Mouse (Mus musculus) adrenal gland, postnatal 0 days (tissue): Measurements from ENCODE around the gene Cchcr1. TPM values are rescaled to one million over a fixed set of nuclear protein-coding genes. Genes with fewer than 3 reads are reported as not detected.

ENCODE experiments used
- polyA plus RNA-seq: library from polyadenylated mRNA; unstranded; fragments of >200 nt; fragmentation: Nextera tagmentation; extraction: Ambion mirVana; gene quantifications from 2 replicates; pipeline ENCODE4 v1.2.1, GENCODE M21; 2015

The Cchcr1 gene
- polyA plus RNA-seq: 7.5 and 8.1 TPM in 2 replicates

DNA sequence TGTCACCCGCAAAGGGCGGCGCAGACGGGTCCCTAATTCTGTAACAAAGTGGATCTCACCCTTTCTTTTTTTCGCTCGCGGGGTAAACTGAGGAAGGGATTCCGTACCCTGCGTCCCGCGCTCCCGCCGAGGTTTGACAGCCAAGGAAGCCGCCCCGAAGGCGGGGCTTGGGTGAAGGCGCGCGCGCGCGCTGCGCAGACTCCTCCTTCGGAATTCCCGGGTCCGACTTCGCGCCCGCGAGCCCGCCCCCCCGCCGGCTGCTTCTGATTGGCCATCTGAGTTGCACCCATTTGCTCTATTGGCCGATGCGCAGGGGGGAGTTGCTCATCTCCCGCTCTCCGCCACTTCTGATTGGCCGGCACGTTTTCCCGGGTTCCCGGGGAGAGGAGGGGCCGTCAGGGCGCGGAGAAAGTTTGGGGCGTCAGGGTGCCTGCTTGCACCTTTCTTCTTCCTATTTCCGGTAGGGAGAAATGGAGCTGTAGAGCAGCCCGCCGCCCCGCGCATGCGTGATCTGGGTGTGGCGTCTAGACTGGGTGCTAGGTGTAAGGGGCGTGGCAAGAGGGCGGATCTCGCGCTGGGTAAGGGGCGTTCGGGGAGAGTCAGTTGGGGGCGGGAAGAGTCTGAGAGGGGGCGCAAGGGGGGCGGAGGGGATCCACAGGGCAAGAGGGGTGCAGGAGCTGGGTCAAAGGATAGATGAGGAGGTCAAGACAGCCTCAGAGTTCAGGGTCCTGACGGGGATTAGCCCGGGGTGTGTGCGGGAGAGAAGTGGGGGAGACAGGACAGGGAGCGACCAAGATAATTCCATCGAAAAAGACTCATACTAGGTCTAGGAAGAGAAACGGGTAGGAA is at the start of gene Cchcr1, which contains the start of gene Tcf19:
Gene Cchcr1, plus strand, starts transcription at position 449 of the 849 bp plus-strand sequence.
Gene Tcf19, minus strand, starts transcription at position 173 of the 849 bp plus-strand sequence.

DNA sequence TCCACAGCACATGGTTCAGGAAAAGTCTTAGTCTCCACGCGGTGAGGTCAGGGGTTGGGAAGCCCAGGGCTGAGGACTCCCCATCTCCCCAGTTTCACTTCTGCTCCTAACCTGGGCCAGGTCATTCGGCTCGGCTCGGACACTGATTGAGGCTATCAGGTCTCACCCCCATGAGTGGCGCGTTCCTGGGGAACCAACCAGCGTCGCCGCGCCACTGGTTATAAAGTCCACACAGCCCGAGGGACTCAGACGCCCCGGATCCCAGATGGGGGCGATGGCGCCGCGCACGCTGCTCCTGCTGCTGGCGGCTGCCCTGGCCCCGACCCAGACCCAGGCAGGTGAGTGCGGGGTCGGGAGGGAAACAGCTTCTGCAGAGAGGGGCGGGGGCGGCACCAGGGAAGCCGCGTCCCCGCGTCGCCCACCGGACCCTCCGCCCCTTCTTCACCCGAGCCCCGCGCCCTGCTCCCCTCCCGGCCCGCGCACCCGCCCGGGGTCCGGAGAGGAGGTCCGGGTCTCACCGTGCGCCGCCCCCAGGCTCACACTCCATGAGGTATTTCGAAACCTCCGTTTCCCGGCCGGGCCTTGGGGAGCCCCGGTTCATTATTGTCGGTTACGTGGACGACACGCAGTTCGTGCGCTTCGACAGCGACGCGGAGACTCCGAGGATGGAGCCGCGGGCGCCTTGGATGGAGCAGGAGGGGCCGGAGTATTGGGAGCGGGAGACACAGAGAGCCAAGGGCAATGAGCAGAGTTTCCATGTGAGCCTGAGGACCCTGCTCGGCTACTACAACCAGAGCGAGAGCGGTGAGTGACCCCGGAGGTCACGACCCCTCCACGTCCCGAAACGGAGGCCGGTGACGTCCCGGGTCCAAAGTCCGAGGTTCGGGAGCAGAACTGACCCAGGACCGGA is 46.8 kb upstream of the Cchcr1 start, which contains the start of gene H2-Q10:
Gene H2-Q10, plus strand, starts transcription at position 248 of the 910 bp plus-strand sequence.

DNA sequence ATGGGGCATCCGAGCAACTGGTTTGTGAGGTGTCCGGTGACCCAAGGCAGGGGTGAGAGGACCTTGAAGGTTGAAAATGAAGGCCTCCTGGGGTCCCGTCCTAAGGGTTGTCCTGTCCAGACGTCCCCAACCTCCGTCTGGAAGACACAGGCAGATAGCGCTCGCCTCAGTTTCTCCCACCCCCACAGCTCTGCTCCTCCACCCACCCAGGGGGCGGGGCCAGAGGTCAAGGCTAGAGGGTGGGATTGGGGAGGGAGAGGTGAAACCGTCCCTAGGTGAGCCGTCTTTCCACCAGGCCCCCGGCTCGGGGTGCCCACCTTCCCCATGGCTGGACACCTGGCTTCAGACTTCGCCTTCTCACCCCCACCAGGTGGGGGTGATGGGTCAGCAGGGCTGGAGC is 11.1 kb upstream of the Cchcr1 start, which contains the start of gene Pou5f1:
Gene Pou5f1, plus strand, starts transcription at position 243 of the 400 bp plus-strand sequence.

DNA sequence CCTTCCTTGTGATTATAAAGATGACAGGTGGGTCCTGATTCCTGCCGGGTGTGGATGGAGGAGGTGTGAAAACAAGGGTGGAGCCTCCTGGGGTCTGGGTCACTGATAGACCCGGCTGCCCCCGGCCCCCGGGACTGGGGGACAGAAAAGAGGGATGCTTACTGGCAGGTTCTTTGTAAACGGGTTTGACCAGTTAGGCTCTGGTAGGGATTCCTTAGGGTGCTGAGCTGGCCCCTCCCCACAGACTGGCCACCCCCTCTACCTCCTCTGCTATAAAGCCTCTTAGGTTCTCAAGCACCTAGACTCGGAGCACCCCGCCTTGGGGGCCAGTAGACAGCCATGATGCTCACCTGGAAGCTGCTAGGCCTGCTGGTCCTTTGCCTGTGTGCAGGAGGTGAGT is 16.0 kb downstream of the Cchcr1 start, which contains the start of gene Psors1c2:
Gene Psors1c2, plus strand, starts transcription at position 301 of the 400 bp plus-strand sequence.

DNA sequence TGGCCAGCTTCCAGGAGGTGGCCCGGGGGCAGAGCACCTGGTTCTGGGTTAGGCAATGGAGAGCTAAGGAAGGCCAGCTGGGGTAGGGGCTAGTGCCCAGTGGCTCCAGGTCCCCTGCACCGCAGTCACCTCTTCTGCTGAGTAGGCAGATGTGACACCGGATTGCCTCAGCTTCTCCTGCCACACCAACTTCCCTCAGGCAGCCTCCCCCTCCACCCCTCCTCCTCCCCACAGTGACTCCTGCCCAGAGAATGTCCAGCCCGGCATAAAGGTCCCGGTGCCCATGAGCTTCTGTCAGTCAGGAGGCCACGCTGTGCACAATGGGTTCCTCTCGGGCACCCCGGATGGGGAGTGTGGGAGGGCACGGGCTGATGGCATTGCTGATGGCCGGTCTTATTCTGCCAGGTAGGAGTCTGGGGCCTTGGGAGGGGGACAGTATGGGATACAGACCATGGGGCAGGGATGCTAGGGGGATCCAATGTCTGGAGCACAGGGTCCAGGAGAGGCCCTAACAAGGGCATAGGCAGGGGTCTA is 35.0 kb downstream of the Cchcr1 start, which contains the start of gene Cdsn:
Gene Cdsn, plus strand, starts transcription at position 248 of the 534 bp plus-strand sequence.

DNA sequence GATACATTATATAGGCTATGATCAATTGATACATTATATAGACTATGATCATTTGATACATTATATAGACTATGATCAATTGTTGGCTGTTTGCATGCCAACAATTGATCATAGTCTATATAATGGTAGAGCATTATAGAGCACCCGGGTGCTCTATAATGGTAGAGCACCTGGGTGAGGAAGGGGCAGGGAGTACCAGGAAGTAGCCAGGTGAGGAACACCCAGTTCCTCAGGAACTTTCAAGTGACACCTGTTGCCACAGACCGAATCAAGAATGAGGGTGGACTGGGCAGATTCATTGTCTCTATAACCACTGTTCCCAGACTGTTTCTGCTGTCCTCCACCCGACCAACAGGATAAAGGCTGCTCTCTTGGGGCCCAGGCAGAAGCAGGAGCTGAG is 50.2 kb downstream of the Cchcr1 start, which contains the start of gene 2300002M23Rik:
Gene 2300002M23Rik, plus strand, starts transcription at position 301 of the 400 bp plus-strand sequence.

Other genes starting within 250 kb of the Cchcr1 start
- gene H2-Q1, start 196.7 kb upstream of the Cchcr1 start, polyA plus RNA-seq: 0.07 and 0.44 TPM in 2 replicates
- gene H2-Q2, start 174.9 kb upstream of the Cchcr1 start, polyA plus RNA-seq: 0.69 and 2.1 TPM in 2 replicates
- 6.1 and 9.2 TPM in 2 replicates for gene H2-Q4, start 137.5 kb upstream of the Cchcr1 start, polyA plus RNA-seq
- gene H2-Q6, start 92.2 kb upstream of the Cchcr1 start, polyA plus RNA-seq: 0.16 and 1.2 TPM in 2 replicates
- gene H2-Q7, start 77.9 kb upstream of the Cchcr1 start, polyA plus RNA-seq: 2.4 and 3.1 TPM in 2 replicates
- gene H2-Q10, start 47.0 kb upstream of the Cchcr1 start, polyA plus RNA-seq: 14.6 and 17.7 TPM in 2 replicates
- 0.14 TPM in 1 of 2 replicates, not detected in the other for gene Pou5f1, start 11.1 kb upstream of the Cchcr1 start, polyA plus RNA-seq
- gene Tcf19, start 276 bp upstream of the Cchcr1 start, polyA plus RNA-seq: 30.0 and 31.1 TPM in 2 replicates
- gene Psors1c2, start 16.1 kb downstream of the Cchcr1 start, polyA plus RNA-seq: not detected in 2 replicates
- 0.32 and 0.65 TPM in 2 replicates for gene Cdsn, start 35.0 kb downstream of the Cchcr1 start, polyA plus RNA-seq
- 0.16 TPM in 1 of 2 replicates, not detected in the other for gene 2300002M23Rik, start 50.4 kb downstream of the Cchcr1 start, polyA plus RNA-seq
- 0.46 TPM in 2 replicates for gene Sfta2, start 84.4 kb downstream of the Cchcr1 start, polyA plus RNA-seq
- gene Gm9573, start 109.5 kb downstream of the Cchcr1 start, polyA plus RNA-seq: not detected in 2 replicates
- 0.30 and 2.9 TPM in 2 replicates for gene Mucl3, start 126.6 kb downstream of the Cchcr1 start, polyA plus RNA-seq
- gene Vars2, start 150.5 kb downstream of the Cchcr1 start, polyA plus RNA-seq: 6.7 and 11.2 TPM in 2 replicates
- gene Gtf2h4, start 156.6 kb downstream of the Cchcr1 start, polyA plus RNA-seq: 18.4 and 28.4 TPM in 2 replicates
- 34.6 and 39.0 TPM in 2 replicates for gene Ddr1, start 187.5 kb downstream of the Cchcr1 start, polyA plus RNA-seq